Mouse (Mus musculus): Measurements from ENCODE around the gene Pus1. TPM values are rescaled to one million over a fixed set of nuclear protein-coding genes. Genes with fewer than 3 reads are reported as not detected.
"Not testable (repeated sequence)": the region's sequence is repeated elsewhere in the genome, so short reads cannot be mapped to it uniquely, and the experiment has no call there.

Pus1 gene
- total RNA-seq, 2 experiments from 2014 or later, result 23.4 to 25.6 TPM

GRCm38 (mm10) chr5:110781529-110782238 lies 1.2 kb upstream of the Pus1 start:
- no peak for DNase-seq

- DNase-seq, result peak; percentile 40
These were observed 486 bp upstream of the Pus1 start for GRCm38 (mm10) chr5:110780761-110781528.

- no peak for DNase-seq
These were observed 1.0 kb downstream of the Pus1 start for GRCm38 (mm10) chr5:110779276-110779997.

GRCm38 (mm10) chr5:110778263-110778662 lies 2.2 kb downstream of the Pus1 start:
- no peak for DNase-seq

GRCm38 (mm10) chr5:110776141-110776540 lies 4.3 kb downstream of the Pus1 start:
- DNase-seq, result no peak

- no peak for DNase-seq
These were observed 5.9 kb downstream of the Pus1 start for GRCm38 (mm10) chr5:110774511-110774910.

- not testable (repeated sequence) for DNase-seq
These were observed 7.5 kb downstream of the Pus1 start for GRCm38 (mm10) chr5:110772945-110773344.

- DNase-seq, result peak; percentile 100
These were observed 9.9 kb downstream of the Pus1 start, which contains the start of gene Ep400 for GRCm38 (mm10) chr5:110770448-110771158. Gene Ep400, minus strand, starts transcription at chr5:110770717.

GRCm38 (mm10) chr5:110770031-110770445 lies 10.4 kb downstream of the Pus1 start:
- DNase-seq, result no peak

GRCm38 (mm10) chr5:110769272-110769671 lies 11.2 kb downstream of the Pus1 start:
- no peak for DNase-seq

GRCm38 (mm10) chr5:110763890-110764289 lies 16.6 kb downstream of the Pus1 start:
- no peak for DNase-seq

GRCm38 (mm10) chr5:110745021-110745420 lies 35.4 kb downstream of the Pus1 start:
- no peak for DNase-seq

- no peak for DNase-seq
These were observed 40.8 kb downstream of the Pus1 start for GRCm38 (mm10) chr5:110739496-110740275.

GRCm38 (mm10) chr5:110735606-110736005 lies 44.9 kb downstream of the Pus1 start:
- DNase-seq, result no peak

- DNase-seq, result no peak
These were observed 47.1 kb downstream of the Pus1 start for GRCm38 (mm10) chr5:110733231-110733823.

- no peak for DNase-seq
These were observed 49.2 kb downstream of the Pus1 start for GRCm38 (mm10) chr5:110731227-110731626.

GRCm38 (mm10) chr5:110727850-110728249 lies 52.6 kb downstream of the Pus1 start:
- no peak for DNase-seq
